Mouse (Mus musculus) gastrocnemius, adult 8-10 months (tissue): ENCODE results near the gene Dstyk. TPM values are rescaled to one million over a fixed set of nuclear protein-coding genes. Genes with fewer than 3 reads are reported as not detected.
A peak's percentile ranks its signal among the peaks of the same experiment; 100 is the strongest.
"Not testable (repeated sequence)": the region's sequence is repeated elsewhere in the genome, so short reads cannot be mapped to it uniquely, and the experiment has no call there.

Experiments used
- DNase-seq, 2 experiments: peaks; one replicate each; pipeline ENCODE4 v3.0.0; 2022; ENCODE audit warnings: low spot score in 2 of 2
- total RNA-seq, 4 experiments: library from RNA; stranded (reverse); gene quantifications; 2 replicates each; pipeline ENCODE4 v1.2.4; 2022

The Dstyk gene
- total RNA-seq, 4 experiments from 2014 or later, result 7.7 to 11.2 (median 8.5) TPM

DNA sequence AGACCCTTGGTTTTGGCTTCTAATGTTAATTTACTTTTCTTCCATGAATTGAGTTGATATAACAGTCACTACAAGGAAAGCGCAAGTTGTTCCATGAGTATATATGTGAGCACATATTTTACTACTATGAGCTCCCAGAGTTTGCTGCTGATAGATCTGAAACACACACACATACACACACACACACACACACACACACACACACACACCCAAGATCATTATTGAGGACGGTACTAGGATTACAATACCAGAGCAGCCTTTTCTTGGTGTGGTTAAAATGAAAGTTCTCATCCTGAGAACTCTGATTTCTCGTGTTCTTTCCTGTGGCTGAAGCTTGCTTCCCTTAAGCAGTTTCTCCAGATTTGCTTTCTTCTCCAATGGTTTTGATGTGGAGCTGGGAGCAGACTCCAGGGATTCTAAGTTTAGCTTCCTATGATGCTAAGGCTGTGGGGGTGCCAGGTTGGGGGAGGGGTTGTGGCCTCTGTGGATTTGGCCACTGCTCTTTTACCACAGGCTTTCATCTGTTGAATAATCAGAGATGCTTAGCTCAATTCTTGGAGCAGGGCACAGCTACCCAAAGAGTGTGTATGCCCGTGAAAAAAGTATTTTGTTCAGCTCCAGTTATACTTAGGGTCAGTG lies 19.1 kb downstream of the Dstyk start:
- DNase-seq, result peak; percentile 11 to 35

DNA sequence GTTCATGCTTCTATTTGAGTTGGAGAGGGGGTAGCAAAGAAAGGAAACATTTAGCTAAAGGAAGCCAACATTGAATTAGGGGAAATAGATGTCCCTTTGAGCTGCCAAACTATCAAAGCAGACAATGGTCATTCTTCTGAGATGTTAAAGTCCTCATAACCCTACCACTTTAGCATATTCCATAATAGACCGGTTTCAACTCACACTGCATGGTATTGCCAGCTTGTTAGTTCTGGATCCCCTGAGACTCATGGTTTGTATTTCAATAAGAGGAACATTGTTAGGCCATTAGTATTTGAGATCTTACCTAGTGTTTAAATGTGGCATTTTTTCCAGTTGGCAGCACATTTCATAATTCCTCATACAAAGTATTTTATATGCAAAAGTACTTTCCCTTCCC lies 19.6 kb downstream of the Dstyk start:
- DNase-seq, result no peak

DNA sequence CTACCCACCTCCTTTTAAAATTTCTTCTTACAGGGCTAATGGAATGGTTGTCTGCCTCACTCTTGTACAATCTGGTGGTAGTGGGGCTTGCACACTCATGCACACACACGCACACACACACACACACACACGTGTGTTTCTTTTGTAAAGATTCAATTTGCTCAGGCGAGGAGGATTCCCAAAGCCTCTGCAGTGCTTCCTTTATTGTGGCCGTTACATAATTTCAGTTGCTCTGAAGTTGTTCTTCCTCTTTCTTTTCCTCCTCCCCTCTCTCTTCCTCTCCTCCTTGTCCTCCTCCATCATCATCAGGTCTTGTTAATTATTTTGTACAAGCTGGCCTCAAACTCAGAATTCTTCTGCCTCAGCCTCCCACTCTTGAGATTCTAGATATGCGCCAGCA lies 20.0 kb downstream of the Dstyk start:
- no peak for DNase-seq

DNA sequence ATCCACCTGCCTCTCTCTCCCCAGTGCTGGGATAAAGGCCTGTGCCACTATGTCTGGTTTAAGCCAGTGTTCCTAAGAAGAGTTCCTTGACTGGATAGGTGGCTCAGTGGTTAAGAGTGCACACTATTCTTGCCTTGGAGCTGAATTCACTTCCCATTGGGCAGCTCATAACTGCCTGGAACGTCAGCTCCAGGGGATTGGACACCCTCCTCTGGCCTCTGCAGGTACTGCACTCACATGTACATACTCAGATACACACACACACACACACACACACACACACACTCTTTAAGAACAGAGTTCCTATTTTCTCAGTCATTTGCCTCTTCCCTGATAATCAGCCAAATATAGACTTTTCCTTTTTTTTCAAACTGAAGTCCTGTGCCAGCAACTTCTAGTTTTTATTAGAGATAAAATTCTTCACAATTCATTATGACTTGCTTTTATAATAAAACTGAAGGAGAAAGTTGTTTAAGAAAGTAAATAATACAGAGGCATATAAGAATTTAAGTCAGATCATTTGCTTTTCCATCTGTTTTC lies 23.6 kb downstream of the Dstyk start:
- DNase-seq, result no peak

DNA sequence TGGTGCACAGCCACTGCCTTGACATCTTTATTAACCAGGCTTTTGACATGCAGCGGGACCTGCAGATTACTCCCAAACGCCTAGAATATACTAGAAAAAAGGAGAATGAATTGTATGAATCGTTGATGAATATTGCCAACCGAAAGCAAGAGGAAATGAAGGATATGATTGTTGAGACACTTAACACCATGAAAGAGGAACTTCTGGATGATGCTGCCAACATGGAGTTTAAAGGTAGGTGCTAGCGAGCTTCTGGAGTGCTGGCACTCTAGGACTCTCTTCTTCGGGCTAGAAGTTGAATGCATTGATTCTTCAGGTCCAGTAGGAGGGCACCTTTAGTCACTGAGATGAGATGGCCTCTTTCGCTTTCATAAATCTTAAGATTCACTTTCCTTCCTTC lies 32.4 kb downstream of the Dstyk start:
- no peak for DNase-seq

DNA sequence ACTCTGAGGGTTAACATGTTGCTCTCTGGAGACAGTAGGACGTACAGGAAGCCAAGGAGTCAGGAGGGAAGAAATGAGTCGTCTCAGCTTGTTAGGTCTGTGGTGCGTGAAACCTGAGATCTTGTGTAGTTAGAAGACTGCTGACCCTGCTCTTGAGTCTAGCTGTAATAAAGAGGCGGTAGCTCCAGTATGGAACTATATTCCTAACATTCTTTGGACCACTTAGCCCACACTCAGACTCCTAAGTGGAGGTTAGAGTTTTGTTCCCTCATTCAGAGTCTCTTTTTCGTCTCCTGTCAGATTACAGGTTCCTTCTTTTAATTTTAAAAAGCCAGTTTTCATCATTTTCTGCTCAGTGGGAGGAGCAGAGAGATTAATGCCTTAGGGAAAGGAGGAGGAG lies 47.3 kb downstream of the Dstyk start:
- no peak for DNase-seq

DNA sequence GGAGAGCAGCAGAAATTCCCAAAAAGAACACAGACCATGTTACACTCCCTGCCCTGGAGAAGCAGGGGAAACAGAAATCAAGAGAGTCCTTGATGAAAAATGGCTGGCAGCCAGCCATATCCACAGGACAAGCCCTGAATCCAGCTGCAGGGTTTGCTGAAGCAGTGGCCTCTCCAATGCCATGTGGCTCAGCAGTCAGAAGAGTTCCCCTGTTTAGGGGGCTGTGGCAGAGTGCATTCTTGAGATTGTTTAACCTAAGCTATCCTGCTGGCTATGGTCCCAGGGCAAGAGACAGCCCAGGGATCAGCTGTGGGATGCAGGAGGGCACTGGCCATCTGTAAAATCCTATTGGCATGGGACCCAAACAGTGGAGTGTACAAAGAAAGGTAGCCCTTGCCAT lies 51.6 kb downstream of the Dstyk start:
- no peak for DNase-seq

DNA sequence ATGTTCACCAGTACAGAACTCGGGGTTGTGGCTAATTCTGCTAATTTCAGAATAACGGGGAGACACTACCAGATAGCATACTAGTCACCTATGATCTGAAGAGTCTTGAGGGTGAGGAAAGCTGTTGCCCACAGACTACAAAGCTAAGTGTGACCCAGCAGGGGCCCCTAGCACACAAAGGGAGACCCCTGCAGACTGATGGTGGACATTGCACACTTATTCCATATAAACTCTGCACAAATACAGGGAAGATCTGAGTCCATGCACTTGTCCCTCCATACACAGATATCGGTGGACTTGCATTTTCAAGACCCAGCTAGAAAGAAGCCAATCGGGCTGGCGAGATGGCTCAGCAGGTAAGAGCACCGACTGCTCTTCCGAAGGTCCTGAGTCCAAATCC lies 52.2 kb downstream of the Dstyk start:
- no peak for DNase-seq

DNA sequence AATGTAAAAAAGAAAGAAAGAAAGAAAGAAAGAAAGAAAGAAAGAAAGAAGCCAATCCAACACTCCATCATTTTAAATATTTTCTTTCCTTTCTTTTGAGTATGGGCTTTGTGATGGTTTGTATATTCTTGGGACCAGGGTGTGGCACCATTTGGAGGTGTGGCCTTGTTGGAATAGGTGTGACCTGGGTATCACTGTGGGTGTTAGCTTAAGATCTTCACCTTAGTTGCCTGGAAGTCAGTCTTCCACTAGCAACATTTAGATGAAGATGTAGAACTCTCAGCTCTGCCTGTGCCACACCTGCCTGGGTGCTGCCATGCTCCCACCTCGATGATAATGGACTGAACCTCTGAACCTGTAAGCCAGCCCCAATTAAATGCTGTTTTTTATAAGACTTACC lies 52.7 kb downstream of the Dstyk start:
- DNase-seq, result not testable (repeated sequence)

DNA sequence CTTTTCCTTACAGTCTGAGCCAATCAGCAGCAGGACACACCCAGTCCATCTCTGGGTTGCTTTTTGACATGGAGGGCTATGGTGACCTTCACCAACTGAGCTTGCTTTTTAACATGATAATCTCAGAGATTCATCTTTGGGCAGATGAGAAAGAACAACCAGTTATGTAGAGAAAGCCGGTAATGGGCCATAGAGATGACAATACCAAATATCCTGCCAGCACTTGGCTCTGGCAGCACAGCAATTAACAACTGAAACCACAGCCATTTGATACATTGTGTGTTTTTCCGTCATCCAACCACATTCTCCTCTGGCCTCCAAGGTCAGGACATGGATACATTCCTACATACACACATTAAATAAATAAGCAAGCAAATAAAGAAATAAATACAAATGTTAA lies 53.7 kb downstream of the Dstyk start:
- DNase-seq, result no peak

DNA sequence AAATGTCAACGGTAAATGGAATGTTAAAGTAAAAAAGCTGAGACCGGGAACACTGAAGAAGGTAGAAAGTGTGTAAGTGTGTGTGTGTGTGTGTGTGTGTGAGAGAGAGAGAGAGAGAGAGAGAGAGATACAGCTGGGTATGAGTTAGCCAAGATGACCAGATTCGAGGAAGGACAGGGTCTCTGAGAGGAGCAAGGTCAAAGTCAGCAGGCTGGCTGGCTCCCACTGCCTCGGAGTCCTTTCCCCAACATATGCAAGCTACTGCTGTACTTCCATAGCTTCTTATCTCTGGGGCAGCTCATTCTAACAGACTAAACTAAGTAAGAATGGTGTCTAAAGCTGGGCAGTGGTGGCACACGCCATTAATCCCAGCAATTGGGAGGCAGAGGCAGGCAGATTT lies 54.1 kb downstream of the Dstyk start:
- no peak for DNase-seq

DNA sequence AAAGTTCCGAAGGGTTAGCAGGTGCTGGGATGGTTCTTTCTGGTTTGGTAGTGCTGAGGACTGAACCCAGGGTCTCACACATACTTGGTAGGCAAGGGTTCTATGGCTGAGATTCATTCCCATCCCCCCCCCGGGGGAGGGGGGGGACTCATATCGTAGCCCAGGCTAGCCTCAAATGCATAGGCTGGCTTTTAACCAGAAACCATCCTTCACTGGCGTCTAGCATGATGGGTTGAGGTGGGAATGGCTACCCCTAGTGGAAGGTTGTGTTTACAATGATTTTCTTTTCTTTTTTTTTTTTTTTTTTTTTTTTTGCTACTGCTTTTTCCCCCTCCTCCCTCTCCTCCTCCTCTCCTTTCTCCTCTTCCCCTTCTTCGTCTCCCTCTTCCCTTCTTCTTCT lies 55.2 kb downstream of the Dstyk start:
- no peak for DNase-seq

DNA sequence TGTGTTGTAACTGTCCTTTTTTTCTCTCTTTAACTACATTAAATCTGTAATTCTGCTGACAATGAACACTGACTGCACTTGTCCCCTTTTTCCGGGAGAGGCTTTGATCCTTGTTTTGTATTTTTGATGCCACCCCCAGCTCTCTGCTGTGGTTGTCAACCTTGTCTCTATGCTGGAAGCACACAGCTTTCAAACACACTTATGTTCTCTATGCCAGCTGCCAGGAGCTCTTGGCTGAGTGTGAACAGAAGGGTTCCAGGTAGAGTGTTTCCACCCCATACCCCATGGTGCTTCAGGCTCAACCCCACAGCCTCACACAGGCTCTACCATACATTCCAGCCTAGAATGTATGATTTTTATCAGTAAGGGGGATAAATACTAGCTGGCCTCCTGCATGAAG lies 57.1 kb downstream of the Dstyk start:
- no peak for DNase-seq

DNA sequence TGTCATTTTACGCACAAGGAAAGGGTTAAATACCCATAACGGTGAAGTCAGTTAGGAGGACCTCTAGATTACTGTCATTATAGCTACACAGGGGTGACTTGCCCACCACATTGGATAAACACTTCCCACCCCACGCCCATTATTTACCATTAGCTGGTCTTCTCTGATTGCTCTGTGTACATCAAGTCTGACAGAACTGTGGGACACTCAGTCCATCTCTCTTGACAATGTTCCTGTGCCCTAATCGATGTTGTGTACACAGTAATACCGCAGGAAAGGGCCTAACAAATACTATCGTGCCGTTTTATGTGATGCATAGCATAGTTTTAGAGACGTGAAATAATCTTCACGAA lies 59.2 kb downstream of the Dstyk start:
- no peak for DNase-seq

DNA sequence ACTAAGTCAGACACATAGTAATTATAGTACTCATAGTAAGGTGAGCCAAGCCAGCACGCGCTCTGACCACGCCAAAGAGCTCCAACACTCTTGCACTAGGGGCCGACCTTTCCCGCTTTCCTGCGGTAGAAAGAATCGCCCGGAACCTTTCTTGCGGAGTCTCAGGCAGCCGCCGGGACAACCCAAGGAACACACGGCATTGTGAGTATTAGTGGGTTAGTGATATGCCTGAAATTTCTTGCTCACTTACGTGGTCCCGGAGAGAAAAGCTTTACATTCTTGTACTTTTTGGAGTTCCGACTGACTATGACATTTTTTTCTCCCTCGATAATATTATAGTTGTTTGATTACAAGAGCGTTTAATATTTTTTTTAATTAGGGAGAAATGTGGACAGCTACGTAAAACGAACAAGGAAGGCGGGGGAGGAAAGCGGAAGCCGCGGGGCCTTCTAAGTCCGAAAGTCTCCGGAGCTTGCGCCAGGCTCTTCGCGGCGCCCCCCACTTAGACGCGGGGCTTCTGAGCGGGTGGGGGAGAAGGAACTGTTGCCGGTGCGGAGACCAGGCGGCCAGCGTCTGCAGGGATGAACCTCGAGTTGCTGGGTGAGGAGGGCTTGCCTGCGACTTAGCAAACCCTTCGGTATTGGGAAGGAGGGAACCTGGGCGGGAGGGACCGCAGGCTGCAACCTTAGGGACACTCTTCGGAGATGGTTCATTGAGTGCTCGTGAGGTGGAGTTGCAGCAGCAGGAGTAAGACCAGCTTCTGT lies 59.8 kb downstream of the Dstyk start, which contains the start of gene Rbbp5:
Gene Rbbp5, plus strand, starts transcription at position 438 of the 764 bp plus-strand sequence.
- peak; percentile 73 to 77 for DNase-seq

DNA sequence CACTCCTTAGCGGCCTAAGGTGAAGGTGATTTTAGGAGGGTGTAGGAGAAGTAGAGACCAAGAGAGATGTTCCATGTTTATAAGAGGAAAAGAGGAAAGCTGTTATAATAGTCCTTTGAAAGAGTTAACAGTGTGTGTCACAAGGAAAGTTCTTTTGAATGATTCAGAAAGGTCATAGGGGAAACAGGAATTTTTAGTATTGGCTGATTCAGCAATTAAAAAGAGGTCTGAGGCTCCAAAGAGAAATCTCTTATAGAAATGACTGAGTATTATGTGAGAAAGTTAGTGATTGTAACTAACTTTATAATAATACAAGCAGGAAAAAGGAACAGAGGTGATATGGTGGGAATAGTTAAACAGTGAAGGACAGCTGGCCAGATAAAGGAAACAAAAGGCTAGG lies 62.1 kb downstream of the Dstyk start:
- no peak for DNase-seq

DNA sequence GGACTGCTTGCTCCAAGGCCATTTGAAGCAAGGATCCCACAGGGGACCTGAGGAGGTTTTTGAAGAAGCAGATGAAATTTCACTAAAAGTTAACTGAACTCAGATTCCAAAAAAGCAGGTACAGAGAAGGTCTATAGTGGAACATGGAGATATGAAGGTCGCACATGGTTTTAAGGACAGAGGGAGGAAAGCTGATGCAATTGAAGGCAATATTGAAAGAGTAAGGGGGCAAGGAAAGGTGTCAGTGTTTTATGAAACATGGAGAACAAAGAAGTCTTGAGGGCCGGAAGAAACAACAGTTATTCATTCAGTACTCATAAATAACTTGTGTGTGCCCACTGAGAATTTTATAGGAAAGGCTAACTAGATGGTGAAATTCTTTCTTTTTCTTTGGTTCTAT lies 64.3 kb downstream of the Dstyk start:
- DNase-seq, result no peak

DNA sequence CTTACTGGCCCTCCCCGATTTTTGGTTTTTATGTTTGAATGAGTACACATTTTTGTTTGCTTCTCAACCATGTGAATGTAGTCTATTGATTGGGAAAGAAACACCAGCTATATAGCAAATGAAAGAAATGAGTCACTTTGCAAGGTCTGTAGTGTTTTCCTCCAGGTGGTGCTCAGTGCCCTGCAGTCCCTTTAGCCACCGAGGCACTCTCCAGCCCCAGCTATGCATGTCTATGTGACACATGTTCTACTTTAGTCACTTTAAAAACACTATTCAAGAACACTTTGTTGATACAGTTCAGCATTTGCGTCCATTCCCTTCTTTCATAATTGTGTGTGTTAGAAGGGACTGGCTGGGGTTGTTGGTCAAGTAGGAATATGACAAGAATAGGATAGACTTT lies 65.9 kb downstream of the Dstyk start:
- DNase-seq, result no peak

DNA sequence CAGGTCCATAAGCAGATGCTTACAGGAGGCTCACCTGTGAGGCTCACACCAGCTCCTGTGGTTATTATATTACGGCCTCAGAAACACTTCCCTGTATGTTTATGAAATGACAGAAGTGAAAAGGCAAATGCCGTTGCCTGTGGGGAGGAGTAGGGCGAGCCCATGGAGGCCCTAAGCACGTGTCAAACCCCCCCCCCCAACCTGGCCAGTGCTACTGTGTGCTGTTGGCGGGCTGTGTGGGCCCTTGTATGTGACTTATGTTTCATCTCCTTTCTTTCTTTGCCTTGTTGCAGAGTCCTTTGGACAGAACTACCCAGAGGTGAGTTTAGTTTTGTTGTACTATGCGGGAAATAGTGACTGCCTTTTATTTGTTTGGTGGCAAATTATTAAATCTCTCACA lies 66.4 kb downstream of the Dstyk start:
- DNase-seq, result no peak

DNA sequence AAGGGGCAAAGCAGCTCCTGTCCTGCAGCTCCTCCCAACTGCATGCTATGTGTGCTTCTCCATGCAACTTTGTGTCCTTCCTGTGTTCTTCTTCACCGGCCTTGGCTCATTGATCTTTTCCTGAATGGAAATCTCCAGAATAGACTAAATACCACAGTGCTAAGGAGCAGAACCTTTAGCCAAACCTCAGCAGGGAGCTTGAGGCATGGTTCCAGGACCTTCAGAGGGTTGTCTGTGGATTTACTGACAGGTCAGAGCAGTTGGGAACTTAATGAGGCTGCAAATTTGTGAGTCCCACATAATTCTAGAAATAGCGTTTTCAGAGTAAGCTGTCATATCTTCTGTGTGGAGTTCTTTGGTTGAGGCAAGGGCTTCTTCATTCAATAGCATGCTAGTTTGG lies 83.2 kb downstream of the Dstyk start:
- DNase-seq, result no peak

DNA sequence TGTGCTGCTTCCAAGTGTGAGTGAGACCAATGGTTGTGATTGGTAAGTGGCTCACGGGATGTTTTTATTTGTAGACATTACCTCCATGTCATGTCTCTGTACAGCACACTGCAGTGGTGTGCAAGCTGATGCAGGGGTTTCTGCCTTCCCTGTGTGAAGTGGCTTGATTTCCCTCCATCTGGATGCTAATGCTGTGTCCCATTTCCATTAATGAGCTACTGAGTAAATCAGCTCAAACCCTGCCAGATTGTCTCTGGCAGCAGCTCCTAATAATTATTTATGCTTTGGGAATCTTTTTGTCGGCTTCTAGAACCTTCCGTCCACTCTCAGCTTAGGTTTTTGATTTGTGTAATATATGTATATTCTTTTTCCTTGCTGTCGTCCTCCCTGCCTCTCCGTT lies 87.8 kb downstream of the Dstyk start:
- DNase-seq, result no peak

DNA sequence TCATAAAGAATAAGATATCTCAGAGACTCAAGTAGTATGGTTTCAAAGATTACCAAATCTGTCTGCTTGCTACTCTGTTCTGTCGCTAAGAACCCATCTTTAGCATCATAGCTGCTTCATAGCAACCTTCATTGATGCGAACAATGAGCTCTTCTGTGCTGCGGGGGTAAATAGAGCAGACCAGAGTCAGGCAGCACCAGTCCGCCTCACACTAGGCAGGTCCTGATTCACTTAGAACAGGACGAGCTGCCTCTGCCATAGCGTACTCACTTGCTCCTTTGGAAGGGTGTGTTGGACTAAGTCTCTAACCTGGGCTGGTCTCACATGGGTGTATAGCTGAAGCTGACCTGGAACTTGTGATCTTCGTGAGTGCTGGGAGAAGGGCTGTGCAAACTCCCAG lies 88.7 kb downstream of the Dstyk start, which contains the start of gene Tmem81:
Gene Tmem81, plus strand, starts transcription at position 173 of the 400 bp plus-strand sequence.
- no peak for DNase-seq

DNA sequence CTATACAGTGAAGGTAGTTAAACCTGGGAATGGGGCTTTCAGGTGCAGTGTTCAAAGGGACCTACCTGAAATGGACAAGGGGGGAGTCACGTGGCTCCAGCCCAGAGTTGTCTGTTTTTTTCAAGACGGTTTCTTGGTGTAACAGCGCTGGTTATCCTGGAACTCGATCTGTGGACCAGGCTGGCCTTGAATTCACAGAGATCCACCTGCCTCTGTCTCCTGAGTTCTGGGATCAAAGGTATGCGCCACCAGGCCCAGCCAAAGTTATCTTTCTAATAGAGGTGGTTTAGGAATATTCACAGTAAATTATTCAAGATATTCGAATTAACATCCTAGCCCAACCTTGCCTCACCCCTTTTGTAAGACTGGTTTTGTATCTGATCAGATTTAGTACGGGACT lies 89.3 kb downstream of the Dstyk start:
- DNase-seq, result no peak
